Mouse (Mus musculus) limb, embryonic 11.5 days (tissue): ENCODE data around the gene Heatr5b. TPM values are rescaled to one million over a fixed set of nuclear protein-coding genes. Genes with fewer than 3 reads are reported as not detected.

Experiments used
- ATAC-seq: fragments of 200-750 bp; cut with Nextera tagmentation; 2 replicates; pipeline ENCODE4 v1.8.0; 2017; ENCODE audit warnings: low read depth; ENCODE audit not compliant: insufficient number of reproducible peaks, low FRiP score, low TSS enrichment
- DNase-seq: peaks from one replicate; pipeline ENCODE4 v3.0.0-alpha.2; 2015; ENCODE audit warnings: low spot score
- H3K27ac ChIP-seq: fragments of 300-500 bp; sonication (generic); replicated peaks from 2 replicates; pipeline ENCODE4 v1.5.1; 2014; ENCODE audit warnings: low read depth, mild to moderate bottlenecking, low read length
- H3K27me3 ChIP-seq: fragments of 300-500 bp; sonication (generic); 2 replicates; pipeline ENCODE4 v1.6.1; 2014; ENCODE audit warnings: mild to moderate bottlenecking, low read length, mixed read lengths; ENCODE audit not compliant: control insufficient read depth, insufficient read depth
- H3K36me3 ChIP-seq: fragments of 300-500 bp; sonication (generic); 2 replicates; pipeline ENCODE4 v1.6.1; 2014; ENCODE audit warnings: mild to moderate bottlenecking, low read length, moderate library complexity, mixed read lengths; ENCODE audit not compliant: control insufficient read depth, insufficient read depth
- H3K4me1 ChIP-seq: fragments of 300-500 bp; sonication (generic); 2 replicates; pipeline ENCODE4 v1.6.1; 2014; ENCODE audit warnings: low read length, mixed read lengths; ENCODE audit not compliant: control insufficient read depth, insufficient read depth
- H3K4me2 ChIP-seq: fragments of 300-500 bp; sonication (generic); 2 replicates; pipeline ENCODE4 v1.6.1; 2014; ENCODE audit warnings: low read depth, mild to moderate bottlenecking, moderate library complexity; ENCODE audit not compliant: severe bottlenecking
- H3K4me3 ChIP-seq: fragments of 300-500 bp; sonication (generic); 2 replicates; pipeline ENCODE4 v1.5.1; 2014; ENCODE audit warnings: low read depth, low read length
- H3K9ac ChIP-seq: fragments of 300-500 bp; sonication (generic); 2 replicates; pipeline ENCODE4 v1.6.1; 2014; ENCODE audit warnings: mild to moderate bottlenecking, low read length
- H3K9me3 ChIP-seq: fragments of 300-500 bp; sonication (generic); 2 replicates; pipeline ENCODE4 v1.6.1; 2016; ENCODE audit warnings: low read length; ENCODE audit not compliant: control insufficient read depth
- WGBS: fragments of 180-500 bp; shearing (Covaris S2); extraction: QIAGEN DNeasy Blood & Tissue Kit; methylation state at CpG from one replicate; pipeline ENCODE4 v1.1.7; 2014; 5-methylcytosine and 5-hydroxymethylcytosine counted together
- polyA plus RNA-seq: library from polyadenylated mRNA; unstranded; fragments of >200 nt; fragmentation: Nextera tagmentation; extraction: Ambion mirVana; gene quantifications from 2 replicates; pipeline ENCODE4 v1.2.1, GENCODE M21; 2014

Gene Heatr5b
- polyA plus RNA-seq, 1 experiment from 2014 or later: 13.2 TPM

- Histone ChIP-seq H3K4me1 (no peaks in the 10 kb centered on the region), H3K4me2 (no peak overlapping the region), H3K27ac (no peak overlapping the region), H3K9me3 (no peaks in the 10 kb centered on the region; the same call in 1 of the 2 replicates), H3K27me3 (no peaks in the 10 kb centered on the region), H3K36me3 (peaks cover 2% of the 10 kb centered on the region; the same call in 1 of the 2 replicates), H3K4me3 (no peak overlapping the region), H3K9ac (no peak overlapping the region)
- no peak for ATAC-seq
- 91% methylated on average over 7 of the region's 7 CpGs for WGBS
- no peak for DNase-seq
Observed at GRCm38 (mm10) chr17:78702988-78703387, 132.2 kb downstream of the Heatr5b start.

Other genes with a start within 250 kb of the Heatr5b start
- 6.3 TPM in 2 replicates for gene Strn, start 98.2 kb downstream of the Heatr5b start, polyA plus RNA-seq
- gene Gpatch11, start 203 bp upstream of the Heatr5b start, polyA plus RNA-seq: 43.2 and 43.6 TPM in 2 replicates
- 8.2 and 8.6 TPM in 2 replicates for gene Eif2ak2, start 47.2 kb upstream of the Heatr5b start, polyA plus RNA-seq
- gene Sult6b1, start 71.6 kb upstream of the Heatr5b start, polyA plus RNA-seq: 0.12 and 0.17 TPM in 2 replicates
- 87.8 and 88.4 TPM in 2 replicates for gene Cebpzos, start 81.1 kb upstream of the Heatr5b start, polyA plus RNA-seq
- 68.7 and 78.5 TPM in 2 replicates for gene Cebpz, start 101.7 kb upstream of the Heatr5b start, polyA plus RNA-seq
- gene Ndufaf7, start 101.8 kb upstream of the Heatr5b start, polyA plus RNA-seq: 46.5 and 52.1 TPM in 2 replicates
- 53.8 and 55.4 TPM in 2 replicates for gene Prkd3, start 185.5 kb upstream of the Heatr5b start, polyA plus RNA-seq
- gene Qpct, start 216.5 kb upstream of the Heatr5b start, polyA plus RNA-seq: 1.7 and 2.1 TPM in 2 replicates